Mouse (Mus musculus) adrenal gland, postnatal 14 days (tissue): ENCODE results near the gene Sspo. TPM values are rescaled to one million over a fixed set of nuclear protein-coding genes. Genes with fewer than 3 reads are reported as not detected.

ENCODE experiments used
- DNase-seq: peaks from one replicate; pipeline ENCODE4 v3.0.0; 2021; ENCODE audit warnings: mixed read lengths
- microRNA-seq, 2 experiments: library from miRNA; unstranded; fragments of <30 nt; microRNA quantifications; one replicate each; pipeline ENCODE4 v1.2.0; 2021
- total RNA-seq: library from RNA; stranded (reverse); gene quantifications from 2 replicates; pipeline ENCODE4 v1.2.3, GENCODE M21; 2021

The Sspo gene
- total RNA-seq, 1 experiment from 2014 or later = 2.6 TPM

- DNase-seq = no peak
These were observed 92.7 kb downstream of the Sspo start for GRCm38 (mm10) chr6:48540721-48541120.

GRCm38 (mm10) chr6:48541560-48542450 lies 93.8 kb downstream of the Sspo start:
- DNase-seq = peak; percentile 90

GRCm38 (mm10) chr6:48542631-48543030 lies 94.6 kb downstream of the Sspo start:
- DNase-seq = no peak

DNA sequence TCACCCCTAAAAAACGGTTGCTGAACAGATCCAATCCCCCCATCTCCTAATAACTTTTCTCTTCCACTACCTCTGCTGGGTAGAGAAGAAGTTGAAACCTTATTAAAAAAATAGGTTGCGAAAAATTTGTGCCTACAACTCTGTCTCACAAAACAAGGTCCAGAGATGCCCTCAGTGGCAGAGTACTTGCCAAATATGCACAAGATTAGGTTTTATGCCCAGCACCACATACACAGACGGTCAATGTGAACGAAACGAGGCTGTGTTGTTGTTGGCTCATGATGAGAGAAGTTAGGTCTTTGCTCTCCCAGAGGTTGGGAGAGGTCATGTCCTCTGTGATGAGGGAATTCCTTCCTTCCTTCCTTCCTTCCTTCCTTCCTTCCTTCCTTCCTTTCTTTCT lies 97.2 kb downstream of the Sspo start:
- DNase-seq = no peak

DNA sequence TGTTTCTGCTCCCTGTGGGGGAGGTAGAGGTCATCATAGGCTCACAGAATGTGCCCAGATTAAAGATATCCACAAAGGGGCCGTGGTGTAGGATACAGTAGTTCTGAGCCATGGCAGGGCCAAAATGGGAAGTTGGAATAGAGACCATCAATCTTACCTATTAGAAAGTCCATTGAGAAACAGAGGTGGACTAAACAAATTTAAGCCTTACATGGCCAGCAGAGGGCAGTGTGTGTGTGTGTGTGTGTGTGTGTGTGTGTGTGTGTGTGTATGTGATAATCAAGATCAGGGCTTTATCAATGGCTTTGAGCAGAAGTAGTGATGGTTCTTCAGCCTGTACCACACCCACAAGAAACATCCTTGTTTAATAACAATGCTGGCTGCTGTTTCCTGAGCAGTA lies 98.2 kb downstream of the Sspo start:
- peak; percentile 62 for DNase-seq

DNA sequence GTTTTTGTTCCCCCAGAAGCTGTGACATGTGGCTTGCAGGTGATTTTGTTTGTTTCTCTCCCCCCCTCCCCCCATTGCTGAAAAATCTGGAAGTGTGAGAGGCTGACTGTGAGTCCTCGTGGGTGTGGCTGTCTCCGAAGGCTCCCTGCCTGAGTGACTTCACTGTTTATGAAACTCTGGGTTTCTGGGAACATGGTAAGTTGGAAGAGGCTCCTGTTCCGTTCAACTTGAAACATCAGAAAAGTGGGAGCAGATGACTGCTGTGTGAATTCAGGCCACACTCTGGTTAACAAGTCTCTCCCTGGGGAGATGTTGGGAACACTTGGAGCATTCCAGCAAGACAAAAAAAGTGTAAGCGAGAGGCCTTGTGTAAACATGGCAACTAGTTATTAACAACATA lies 98.8 kb downstream of the Sspo start:
- no peak for DNase-seq

- no peak for DNase-seq
These were observed 100.3 kb downstream of the Sspo start for GRCm38 (mm10) chr6:48548314-48548713.

Small RNA genes within 50 kb of the gene (microRNA-seq; reads per million reads assigned to microRNA genes)
- 0 reads per million in 2 experiments for gene Gm24325

Other genes with a start within 250 kb of the Sspo start
- gene Krba1, start 52.6 kb upstream of the Sspo start, total RNA-seq = 26.3 and 30.5 TPM in 2 replicates
- 41.5 and 42.1 TPM in 2 replicates for gene Zfp467, start 2.4 kb upstream of the Sspo start, total RNA-seq
- gene Atp6v0e2, start 89.4 kb downstream of the Sspo start, total RNA-seq = 41.8 and 45.7 TPM in 2 replicates
- gene Lrrc61, start 106.6 kb downstream of the Sspo start, total RNA-seq = 26.1 and 28.7 TPM in 2 replicates
- gene Rarres2, start 124.6 kb downstream of the Sspo start, total RNA-seq = 74.2 and 241 TPM in 2 replicates
- gene Gm45021, start 141.4 kb downstream of the Sspo start, total RNA-seq = not detected in 2 replicates
- 42.8 TPM in 2 replicates for gene Repin1, start 145.7 kb downstream of the Sspo start, total RNA-seq
- gene Gm44965, start 145.7 kb downstream of the Sspo start, total RNA-seq = not detected in 2 replicates
- gene Zfp775, start 153.8 kb downstream of the Sspo start, total RNA-seq = 7.7 and 8.9 TPM in 2 replicates
- 1.8 and 3.1 TPM in 2 replicates for gene AI854703, start 178.5 kb downstream of the Sspo start, total RNA-seq
- gene Gimap8, start 199.0 kb downstream of the Sspo start, total RNA-seq = 12.1 and 20.4 TPM in 2 replicates
- gene Gimap9, start 227.9 kb downstream of the Sspo start, total RNA-seq = 6.5 and 12.1 TPM in 2 replicates
- gene Gimap4, start 236.3 kb downstream of the Sspo start, total RNA-seq = 54.8 and 62.2 TPM in 2 replicates